Mouse (Mus musculus) retina, postnatal 7 days (tissue): ENCODE results near the gene Gast.
"Not testable (repeated sequence)": the region's sequence is repeated elsewhere in the genome, so short reads cannot be mapped to it uniquely, and the experiment has no call there.

ENCODE experiments used
- DNase-seq: peaks from one replicate; pipeline ENCODE4 v3.0.0-alpha.2; 2012; ENCODE audit warnings: low read depth, low spot score

Gast gene

DNA sequence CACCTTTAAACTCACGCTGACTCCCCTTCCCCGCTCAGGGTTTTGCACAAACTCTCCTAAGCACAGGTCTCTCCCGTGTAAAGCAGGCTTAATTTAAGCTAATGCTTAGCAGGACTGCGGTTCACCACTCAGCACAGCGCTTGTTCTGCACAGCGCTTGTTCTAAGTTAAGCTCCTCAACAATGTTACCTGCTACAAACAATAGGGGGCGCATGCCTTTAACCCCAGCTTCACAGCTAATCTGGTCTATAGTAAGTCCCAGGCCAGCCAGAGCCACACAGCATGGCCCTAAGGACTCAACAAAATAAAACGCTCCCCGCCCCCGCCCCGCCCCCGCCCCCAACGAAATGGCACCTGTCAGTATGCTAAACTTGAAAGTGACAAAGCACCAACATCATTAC is 26.9 kb downstream of the Gast start:
- not testable (repeated sequence) for DNase-seq

DNA sequence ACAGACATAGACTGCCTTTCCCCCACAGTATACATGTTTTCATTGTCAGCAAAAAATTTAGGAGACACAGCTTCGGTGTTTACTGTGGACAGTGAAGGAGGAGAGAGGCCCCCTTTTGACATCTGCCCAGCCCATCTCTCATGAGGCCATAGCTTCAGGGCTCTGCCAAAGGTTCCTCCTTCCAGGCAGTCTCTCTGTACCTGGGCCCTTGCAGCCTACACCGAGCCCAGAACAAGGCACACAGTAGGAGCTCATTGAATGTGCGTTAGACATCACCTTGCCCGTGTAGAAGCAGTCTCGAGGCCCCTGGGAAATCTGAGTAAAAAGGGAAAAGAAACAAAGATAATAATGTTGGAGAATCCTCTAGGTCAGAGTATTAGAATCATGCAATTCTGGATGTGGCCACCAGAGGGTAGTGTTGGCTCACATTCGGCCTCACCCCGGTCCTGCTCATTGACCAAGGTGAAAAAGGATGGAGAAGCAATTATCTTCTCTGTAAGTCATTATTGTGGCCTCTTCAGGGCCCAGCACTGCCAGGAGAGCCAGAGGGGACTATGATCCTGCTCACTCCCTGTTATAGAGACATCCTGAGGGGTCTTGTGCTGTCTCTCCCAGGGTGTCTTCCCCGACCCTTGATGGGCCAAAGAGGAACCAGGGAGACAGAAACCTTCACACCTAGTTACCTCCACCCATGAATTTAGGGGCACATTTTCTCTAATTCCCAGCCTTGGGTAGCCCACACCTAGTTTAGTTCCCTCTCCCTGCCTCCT is 28.2 kb downstream of the Gast start:
- peak; percentile 61 for DNase-seq

DNA sequence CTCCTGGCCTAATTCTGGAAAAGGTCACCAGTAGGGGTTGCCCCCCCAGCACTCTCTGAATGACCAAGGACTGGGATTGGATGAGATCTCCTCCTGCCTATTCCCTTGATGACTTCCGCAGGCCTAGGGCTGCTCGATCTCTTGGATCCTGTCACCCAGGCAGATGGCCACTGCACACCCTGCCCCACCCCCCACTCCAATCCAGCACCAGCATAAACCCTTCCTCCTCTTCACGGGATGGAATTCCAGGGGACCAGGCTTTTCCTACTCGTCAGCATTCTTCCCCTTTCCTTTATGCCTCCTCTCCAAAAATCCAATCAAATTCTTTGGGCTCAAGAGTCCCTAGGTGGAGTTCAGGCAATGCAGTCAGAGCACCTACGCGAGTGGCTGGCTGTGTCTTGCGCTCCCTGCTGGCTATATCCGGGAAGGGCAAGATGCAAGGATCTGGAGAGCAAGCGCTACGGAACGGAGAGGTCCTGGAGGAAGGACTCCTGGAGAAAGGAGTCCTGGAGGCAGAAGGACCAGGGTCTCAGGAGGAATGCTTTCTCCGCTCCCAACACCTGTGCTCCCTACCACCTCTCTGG is 28.9 kb downstream of the Gast start:
- DNase-seq: peak; percentile 34

DNA sequence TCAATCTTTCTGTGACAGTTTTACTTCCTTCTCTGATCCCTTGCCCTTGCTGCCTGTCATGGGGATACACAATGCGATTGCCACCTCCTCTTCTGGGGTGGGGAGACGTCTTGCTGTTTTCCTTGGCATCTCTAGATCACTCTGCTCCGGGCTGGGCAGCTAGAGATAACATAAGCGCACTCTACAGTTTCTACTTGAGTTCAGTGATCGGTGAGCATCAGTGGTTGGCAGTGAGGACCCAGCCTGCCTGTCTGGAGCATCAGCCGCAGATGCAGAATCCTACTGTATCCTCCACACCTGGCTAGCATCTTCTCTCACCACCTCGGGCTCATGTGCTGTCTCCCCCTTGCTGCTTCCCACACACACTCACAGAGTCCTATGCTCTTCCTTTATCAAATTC is 34.9 kb downstream of the Gast start:
- no peak for DNase-seq

DNA sequence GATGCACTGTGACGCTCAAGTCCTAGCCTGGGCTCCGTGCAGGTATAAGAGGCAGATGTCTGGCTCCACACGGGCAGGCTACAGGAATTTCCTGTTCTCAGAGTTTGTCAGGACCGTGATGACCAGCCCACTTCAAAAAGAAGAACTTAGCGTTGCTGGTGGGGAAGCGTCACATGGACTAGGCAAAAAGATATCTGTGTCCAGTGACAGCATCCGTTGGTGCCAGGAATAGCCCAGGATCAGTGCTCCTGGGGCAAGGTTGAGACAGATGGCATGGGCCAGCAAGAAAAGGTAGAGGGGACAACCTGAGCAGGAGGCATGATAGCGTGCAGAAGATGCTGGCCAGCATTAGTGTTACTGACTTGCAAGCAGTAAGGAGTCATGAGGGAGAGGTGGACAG is 35.6 kb downstream of the Gast start:
- no peak for DNase-seq

DNA sequence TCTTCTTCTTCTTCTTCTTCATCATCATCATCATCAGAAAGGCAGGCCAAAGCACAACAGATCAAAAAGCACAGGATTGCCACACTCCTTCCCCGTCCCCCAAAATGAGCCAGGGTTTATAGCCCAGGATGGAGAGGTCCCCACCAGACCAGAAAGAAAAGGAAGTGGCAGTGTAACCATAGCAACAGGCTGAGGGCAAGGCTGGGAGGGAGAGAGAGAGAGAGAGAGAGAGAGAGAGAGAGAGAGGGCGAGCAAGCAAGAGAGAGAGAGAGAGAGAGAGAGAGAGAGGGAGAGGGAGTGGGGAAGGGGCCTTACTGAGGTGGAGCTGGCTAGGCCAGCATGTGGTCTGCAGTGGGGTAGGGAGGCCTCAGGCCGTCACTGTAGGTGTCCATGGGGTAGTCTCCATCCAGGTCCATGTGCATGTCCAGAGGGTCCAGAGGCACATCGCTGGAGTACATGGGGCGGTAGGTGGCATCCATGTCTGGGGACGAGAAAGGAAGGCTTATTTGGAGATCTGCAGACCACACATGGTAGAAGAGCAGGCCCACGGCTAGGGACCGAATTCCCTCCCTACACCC is 37.9 kb downstream of the Gast start:
- DNase-seq: no peak

DNA sequence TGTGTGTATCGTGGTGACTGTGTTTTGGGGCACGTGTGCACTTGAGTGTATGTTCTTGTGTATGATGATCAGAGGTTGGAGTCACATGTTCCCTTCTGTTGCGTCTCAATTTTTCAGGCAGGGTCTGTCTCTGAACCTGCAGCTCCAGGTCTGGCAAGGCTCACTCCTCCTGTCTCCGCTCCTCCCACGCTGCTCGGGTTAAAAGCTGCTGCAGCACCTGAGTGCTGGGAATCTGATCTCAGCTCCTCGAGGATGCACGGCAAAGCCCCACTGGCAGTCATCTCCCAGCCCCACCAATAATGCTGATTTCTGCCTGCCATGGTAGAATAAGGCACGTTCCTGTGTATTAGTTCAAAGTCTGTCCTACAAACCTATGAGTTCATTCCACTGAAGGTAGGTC is 40.9 kb downstream of the Gast start:
- no peak for DNase-seq

DNA sequence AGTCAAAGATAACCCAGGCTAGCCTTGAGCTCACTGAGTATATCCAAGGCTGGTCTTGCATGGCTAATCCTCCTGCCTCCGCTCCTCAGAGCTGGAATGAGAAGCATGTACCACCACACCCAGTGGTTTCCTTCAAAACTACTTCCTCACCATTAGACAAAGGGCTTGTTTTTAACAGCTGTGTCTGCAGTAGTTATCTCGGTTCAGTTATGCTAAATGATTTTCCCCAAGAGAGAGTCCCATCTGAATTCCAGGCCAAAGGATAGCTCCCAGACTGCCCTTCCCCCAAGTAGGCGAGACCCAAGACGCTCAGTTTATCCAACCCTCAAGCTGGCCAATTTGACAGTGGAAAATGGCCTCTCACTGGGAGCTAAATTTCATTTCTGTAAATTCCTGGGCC is 41.8 kb downstream of the Gast start:
- no peak for DNase-seq

DNA sequence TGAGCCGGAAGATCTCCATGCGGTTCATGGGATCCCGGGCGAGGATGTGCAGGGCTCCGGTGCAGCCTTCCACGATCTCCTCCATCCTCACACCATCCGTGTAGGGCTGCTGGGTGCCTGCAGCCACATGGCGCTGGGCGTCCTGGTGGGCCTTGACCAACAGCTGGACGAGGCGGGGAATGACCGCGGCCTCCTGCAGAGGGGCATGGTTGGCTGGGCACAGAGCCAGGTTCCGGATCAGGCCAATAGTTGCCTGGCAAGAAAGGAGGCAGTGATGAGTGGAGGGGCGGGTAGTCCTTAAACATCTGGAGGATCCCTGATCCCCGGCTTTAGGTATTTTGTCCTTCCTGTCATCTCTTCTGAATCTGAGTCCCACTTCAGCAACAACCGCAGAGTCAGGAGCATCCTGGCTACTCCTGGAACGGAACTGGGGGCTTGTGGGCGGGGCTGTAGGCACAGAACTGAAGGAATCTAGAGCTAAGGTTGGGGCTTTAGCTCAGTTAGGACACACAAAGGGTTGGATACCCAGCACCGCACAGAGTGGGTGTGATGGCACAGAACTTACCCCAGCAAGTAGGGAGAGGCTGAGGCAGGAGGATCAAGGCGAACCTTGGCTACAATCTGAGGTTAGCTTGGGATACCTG is 42.7 kb downstream of the Gast start:
- DNase-seq: no peak

DNA sequence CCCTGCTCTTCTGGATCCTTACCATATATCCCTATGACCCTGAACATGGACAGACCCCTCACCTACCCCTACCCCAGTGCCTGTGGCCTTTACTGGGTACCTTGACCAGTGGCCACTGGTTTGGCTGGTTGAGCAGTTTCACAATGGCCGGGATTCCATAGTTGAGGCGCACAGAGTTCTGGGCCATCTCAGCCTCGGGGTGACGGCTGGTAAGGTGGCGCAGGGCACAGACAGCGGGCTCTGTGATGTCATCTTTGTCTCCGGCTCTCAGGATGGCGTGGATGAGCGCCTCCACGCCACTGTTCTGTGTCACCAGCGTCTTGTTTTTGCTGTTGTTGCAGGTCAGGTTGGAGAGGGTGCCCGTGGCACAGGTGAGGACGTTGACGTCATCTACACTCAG is 43.8 kb downstream of the Gast start:
- DNase-seq: no peak

DNA sequence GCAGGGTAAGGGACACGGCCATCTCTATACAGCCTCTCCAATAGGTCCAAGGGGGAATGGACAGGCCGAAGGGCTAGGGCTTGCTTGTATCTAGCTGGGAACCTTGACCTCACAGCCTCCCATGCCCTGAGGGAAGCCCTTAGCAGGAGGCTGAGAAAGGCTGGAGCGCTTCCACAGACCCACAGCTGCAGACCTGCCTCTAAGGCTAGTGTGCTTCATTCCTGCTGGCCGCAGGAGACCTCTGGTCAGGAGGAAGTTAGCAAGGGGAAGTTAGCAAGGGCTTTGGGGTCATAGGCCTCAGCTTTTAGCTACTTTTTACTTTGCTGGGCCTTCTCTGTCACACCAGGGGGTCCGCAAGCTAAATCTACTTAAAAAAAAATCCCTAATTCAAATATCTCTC is 44.2 kb downstream of the Gast start:
- no peak for DNase-seq

DNA sequence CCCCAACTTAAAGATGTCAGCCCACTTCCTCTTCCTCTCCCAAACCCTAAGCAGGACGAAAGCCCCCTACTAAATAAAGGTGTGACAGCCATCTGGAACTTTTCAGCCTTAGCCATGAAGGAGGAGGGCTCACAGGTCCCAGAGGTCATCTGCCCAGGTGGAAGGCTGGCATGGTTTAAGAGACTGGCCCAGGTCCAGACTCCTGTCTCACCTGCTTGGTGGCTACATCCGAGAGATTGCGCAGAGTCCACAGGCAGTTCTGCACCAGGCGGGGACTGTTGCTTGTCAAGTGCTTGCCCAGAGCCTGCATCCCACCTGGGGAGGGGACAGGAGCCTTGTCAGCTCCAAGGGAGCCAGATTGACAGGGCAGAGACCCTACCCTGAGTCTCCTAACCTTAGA is 45.1 kb downstream of the Gast start:
- no peak for DNase-seq

DNA sequence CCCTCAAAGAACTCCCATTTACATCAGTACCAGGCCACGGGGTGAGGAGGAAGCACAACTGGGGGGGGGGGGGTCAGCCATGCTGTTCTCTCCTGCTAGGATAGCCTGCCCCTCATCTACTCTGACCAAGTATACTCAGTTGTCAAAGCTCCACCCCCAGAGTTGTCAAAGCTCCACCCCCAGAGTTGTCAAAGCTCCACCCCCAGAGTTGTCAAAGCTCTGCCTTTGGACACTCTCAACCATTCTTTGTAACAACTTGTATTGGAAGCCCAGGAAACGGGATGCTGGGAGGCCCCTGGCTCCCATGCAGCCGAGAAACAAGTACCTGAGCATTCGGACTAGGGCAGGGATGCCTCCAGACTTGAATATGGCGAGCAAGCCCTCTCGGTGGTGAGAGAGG is 48.5 kb downstream of the Gast start:
- no peak for DNase-seq

DNA sequence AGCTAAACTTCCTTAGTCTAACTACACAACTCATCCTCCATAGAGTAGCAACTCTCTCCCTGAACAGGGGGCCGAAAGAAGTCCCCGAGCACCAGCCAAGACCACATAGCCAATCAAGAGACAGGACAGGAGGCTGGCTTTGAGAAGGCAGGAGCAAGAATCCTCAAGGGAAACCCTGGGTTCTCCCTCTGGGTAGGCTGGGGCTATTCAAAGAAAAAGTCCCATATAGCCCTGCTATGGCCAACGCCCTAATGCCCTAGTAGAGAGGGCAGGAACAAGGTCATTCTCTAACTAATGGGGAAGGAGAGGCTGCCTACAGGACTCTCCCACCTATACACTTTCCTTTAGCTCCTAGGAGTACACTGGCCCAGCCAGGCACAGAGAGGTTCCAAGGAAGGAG is 50.8 kb downstream of the Gast start:
- no peak for DNase-seq

DNA sequence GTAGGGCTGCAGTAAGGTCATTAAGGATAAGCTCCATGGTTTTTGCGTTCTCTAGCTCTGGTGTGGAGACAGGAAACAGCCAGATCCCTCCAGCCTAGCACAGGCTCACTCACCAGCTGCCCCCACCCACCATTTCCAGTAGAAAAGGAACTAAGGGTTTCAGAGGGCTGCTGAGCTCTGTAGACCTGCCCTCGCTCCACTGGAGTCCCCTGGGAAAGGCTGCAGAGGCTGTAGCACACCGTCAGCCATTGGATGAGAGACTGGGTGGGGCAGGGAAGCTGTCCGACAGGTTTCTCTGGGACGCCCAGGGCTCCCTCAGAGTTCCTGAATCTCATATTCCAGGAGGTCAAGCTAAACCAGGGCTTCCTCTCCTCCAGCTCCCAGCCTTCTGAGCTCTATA is 52.4 kb downstream of the Gast start:
- DNase-seq: no peak
